Mouse (Mus musculus) cortical plate, adult 2 months (tissue): Measurements from ENCODE around the gene Mia. TPM values are rescaled to one million over a fixed set of nuclear protein-coding genes. Genes with fewer than 3 reads are reported as not detected.

ENCODE experiments used
- H3K27ac ChIP-seq: fragments of 200-500 bp; 2 replicates; pipeline ENCODE4 v1.5.1; 2012; ENCODE audit warnings: low read length, control low read depth, inconsistent platforms; ENCODE audit not compliant: insufficient read depth
- H3K4me1 ChIP-seq: fragments of 200-500 bp; 2 replicates; pipeline ENCODE4 v1.6.1; 2011; ENCODE audit warnings: low read length; ENCODE audit not compliant: control insufficient read depth, insufficient read depth
- H3K4me3 ChIP-seq: fragments of 200-500 bp; 2 replicates; pipeline ENCODE4 v1.5.1; 2011; ENCODE audit warnings: mild to moderate bottlenecking, low read length, control low read depth; ENCODE audit not compliant: insufficient read depth
- CTCF ChIP-seq: fragments of 200-500 bp; IDR thresholded peaks from 2 replicates; pipeline ENCODE4 v1.5.1; 2011; ENCODE audit warnings: mild to moderate bottlenecking, control low read depth, low read length; ENCODE audit not compliant: insufficient read depth; ENCODE audit errors: extremely low read depth
- POLR2A ChIP-seq: fragments of 200-500 bp; IDR thresholded peaks from 2 replicates; pipeline ENCODE4 v1.6.1; 2011; ENCODE audit warnings: mild to moderate bottlenecking, low read length, control low read depth; ENCODE audit not compliant: insufficient read depth; ENCODE audit errors: extremely low read depth
- polyA plus RNA-seq: library from polyadenylated mRNA; depleted of rRNA; stranded (reverse); fragments of >200 nt; gene quantifications from 2 replicates; pipeline ENCODE4 v1.2.3, GENCODE M21; 2012; rRNA removed

Gene Mia
- 4.8 and 7.7 TPM in 2 replicates for polyA plus RNA-seq

DNA sequence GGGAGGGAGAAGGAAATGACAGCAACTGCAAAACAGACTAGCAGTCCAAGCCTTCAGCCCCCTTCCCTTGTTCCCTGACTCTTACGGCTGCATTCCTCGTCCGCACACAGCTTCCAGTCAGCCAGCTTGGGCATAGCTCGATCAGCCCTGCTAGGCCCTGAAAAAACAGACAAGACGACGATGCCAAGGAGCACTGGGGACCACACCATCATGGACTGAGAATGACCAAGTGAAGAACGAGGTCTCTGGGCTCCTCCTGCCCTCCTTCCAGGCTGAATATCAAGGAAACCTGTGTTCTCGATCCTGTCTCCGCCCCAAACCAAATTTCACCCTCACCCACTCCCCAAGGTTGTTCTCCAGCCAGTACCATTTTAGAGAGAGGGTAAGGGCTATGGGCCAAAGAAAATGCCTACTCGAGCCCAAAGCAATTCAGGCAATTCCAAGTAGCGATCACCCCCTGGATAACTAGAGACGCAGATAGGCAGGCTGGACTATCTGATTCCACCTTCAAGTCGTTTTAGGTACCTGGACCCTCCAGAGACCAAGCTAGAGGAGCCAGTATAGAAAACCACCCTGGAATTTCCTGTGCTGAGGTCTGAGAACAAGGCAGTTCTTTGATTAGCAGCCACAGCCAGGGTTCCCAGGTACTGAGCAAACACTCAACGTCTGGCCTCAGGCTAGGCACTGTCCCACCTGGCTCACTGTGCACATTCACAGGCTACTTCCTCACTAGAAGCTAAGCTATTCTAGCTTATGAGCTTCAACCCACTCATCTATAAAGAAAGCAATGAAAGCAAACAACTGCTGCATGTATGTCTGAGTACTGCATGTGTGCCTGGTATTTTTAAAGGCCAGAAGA lies at the start of gene Mia, which contains the start of gene Gm21983:
TSS of gene Mia (minus strand) at position 321 of the 859 bp plus-strand sequence.
TSS of gene Gm21983 (minus strand) at position 250 of the 859 bp plus-strand sequence.
- no peak for TF ChIP-seq CTCF
- no peak for TF ChIP-seq POLR2A
- H3K4me3 ChIP-seq, result no peak within 1 kb of the TSS
- H3K27ac ChIP-seq, result no peak within 1 kb of the TSS
- H3K4me1 ChIP-seq, result peaks cover 3% of the 10 kb centered on the region

DNA sequence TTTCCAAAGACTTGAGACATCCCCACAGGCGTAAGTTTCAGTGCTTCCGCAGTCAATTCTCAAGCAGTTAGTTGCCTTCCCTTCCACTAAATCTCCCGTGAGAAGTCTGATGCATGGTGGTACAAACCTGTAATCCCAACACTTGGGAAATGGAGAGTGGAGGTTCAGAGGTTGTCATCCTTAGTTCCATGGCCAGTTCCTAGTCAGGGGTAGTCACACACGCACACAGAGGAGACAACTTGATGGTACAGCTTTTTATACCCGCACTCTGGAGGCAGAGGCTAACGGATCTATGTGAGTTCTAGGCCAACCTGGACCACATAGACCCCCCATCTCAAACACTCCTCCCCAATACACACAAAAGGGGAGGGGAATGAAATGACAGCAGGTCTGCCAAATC lies 47.9 kb upstream of the Mia start:
- TF ChIP-seq POLR2A (no peak), CTCF (no peak)
- H3K27ac ChIP-seq, result peak overlapping the region; percentile 55
- H3K4me3 ChIP-seq, result peak overlapping the region; percentile 41
- peaks cover 11% of the 10 kb centered on the region for H3K4me1 ChIP-seq

DNA sequence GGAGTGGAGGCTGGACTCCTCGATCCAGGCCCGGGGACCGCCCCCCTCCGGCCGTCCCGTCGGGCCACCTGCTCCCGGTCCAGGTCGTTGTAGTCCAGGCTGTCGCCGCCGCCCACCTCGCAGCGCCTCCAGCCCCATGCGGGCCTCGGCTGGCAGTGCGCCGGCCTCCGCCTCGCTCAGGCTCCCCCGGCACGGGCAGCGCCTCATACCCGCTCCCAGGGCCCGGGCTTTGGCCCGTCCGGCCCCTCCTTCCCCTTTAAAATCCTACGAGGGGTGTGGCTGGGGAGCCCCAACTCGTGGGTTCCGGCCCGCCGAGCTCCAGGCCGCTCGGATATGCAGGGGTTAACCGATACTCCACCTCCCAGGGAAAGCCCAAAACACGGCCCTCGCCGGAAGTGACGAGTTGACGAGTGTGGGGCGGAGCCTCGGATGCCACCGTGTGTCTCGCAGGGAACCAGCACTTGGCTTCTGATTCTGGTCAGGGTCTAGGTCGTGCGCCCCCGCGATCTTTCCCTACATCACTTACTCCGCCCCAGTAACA lies 47.4 kb upstream of the Mia start, which contains the start of gene Itpkc:
TSS of gene Itpkc (minus strand) at position 381 of the 541 bp plus-strand sequence.
- TF ChIP-seq CTCF (no peak), POLR2A (peak; percentile 93)
- peaks cover 9% of the 10 kb centered on the region for H3K4me1 ChIP-seq
- H3K4me3 ChIP-seq, result peak within 1 kb of the TSS; percentile 41
- peak within 1 kb of the TSS; percentile 63 for H3K27ac ChIP-seq

- Histone ChIP-seq H3K27ac (peak overlapping the region; percentile 63; the same call in 1 of the 2 replicates), H3K4me1 (peaks cover 9% of the 10 kb centered on the region), H3K4me3 (peak overlapping the region; percentile 41)
- no peak for TF ChIP-seq CTCF
- TF ChIP-seq POLR2A, result no peak
These were observed 46.7 kb upstream of the Mia start for GRCm38 (mm10) chr7:27227676-27228075.

DNA sequence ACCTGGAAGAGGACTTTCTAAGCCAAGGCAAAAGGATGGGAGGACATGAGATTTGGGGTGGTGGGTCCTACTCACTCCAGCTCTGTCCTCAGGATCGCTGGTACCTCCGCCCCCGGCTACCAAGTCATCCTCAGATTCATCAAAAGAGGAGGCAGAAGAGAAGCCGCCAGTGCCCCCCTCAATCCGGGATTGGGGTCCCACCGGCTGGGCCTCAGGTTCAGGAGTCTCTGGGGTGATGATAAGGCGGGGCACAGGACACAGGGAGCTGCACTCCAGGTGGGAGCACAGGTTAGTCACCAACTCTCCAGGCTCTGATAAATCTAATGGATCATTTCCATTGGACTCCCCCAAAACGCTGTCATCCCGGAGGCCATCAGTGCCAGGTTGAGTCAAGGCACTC lies 46.3 kb upstream of the Mia start:
- Histone ChIP-seq H3K4me1 (peaks cover 9% of the 10 kb centered on the region), H3K27ac (no peak overlapping the region), H3K4me3 (peak overlapping the region; percentile 41)
- no peak for TF ChIP-seq POLR2A
- no peak for TF ChIP-seq CTCF

DNA sequence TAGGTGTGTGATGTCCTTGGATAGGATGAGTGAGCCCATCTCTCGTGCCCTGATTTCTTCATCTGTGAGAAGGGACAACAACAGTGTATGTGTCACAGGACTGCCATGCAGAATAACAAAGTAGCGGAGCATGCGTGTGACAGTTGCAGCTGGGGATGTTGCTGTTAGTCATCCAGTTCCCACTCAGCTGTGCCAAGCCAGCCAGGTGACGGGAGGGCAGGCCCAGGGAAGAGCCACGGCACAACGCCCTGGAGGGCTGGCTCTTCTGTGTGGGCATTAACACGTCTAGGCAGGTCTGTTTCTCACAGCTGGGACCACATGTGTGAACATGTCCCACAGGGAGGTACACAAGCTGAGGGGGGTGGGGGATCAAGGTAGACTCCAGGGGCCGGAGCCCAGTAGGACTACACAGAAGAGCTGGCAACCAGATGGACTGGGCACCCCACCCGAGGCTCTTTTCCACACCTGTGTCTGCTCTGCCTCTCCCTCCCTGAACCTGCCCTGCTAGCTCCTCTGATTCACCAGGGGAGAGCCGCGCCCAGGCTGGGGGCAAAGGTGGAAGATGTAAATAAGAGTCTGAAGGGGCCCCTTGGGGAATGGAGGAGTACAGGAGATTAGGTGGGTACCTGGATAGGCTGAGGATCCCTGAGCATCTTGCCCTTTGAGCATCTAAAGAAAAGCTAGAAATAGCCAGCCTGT lies 44.1 kb upstream of the Mia start:
- Histone ChIP-seq H3K27ac (no peak overlapping the region), H3K4me3 (peak overlapping the region; percentile 27), H3K4me1 (peaks cover 9% of the 10 kb centered on the region)
- TF ChIP-seq CTCF (no peak), POLR2A (no peak)

GRCm38 (mm10) chr7:27222538-27222937 lies 41.6 kb upstream of the Mia start:
- no peak overlapping the region for H3K27ac ChIP-seq
- TF ChIP-seq CTCF (no peak), POLR2A (no peak)
- H3K4me1 ChIP-seq, result peaks cover 9% of the 10 kb centered on the region
- H3K4me3 ChIP-seq, result no peak overlapping the region

- no peak overlapping the region for H3K4me3 ChIP-seq
These were observed 41.0 kb upstream of the Mia start for GRCm38 (mm10) chr7:27221939-27222338.

DNA sequence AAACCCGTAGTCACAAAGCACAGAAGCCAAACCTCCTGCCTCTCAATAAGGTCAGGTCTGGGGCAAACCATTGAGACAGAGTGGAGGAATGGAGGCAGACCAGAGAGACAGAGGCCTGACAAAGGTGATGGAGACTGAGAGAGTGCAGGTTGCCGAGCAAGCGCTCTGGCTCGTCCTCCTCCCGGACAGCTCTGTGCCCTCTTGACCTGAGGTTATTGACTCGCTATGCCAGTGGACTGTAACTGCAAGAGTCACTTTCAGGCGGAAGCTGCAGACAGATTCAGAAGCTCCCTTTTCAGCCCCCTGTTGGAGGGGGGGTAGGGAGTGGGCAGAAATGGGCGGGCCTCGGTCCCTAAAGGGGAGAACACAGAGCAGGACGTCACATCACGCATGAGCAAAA lies 39.0 kb upstream of the Mia start:
- TF ChIP-seq CTCF (no peak), POLR2A (no peak)
- Histone ChIP-seq H3K4me1 (peaks cover 6% of the 10 kb centered on the region), H3K4me3 (no peak overlapping the region), H3K27ac (no peak overlapping the region)

More at GRCm38 (mm10) chr7:27221939-27222338, 41.0 kb upstream of the Mia start:
- TF ChIP-seq POLR2A (no peak), CTCF (no peak)
- no peak overlapping the region for H3K27ac ChIP-seq
- H3K4me1 ChIP-seq, result peaks cover 9% of the 10 kb centered on the region
